Mouse (Mus musculus) MEL (cell line): ENCODE data around the gene Gna11. TPM values are rescaled to one million over a fixed set of nuclear protein-coding genes. Genes with fewer than 3 reads are reported as not detected.

Experiments
- DNase-seq: peaks from one replicate; pipeline ENCODE4 v3.0.0; 2011; ENCODE audit warnings: low read depth, low spot score
- H3K27ac ChIP-seq: 2 replicates; pipeline ENCODE4 v1.5.1; 2012; ENCODE audit warnings: low read depth, mild to moderate bottlenecking, control low read depth, low read length, moderate library complexity; ENCODE audit not compliant: control insufficient read depth
- H3K27me3 ChIP-seq, 2 experiments: fragments of 150-350 bp in 1 of 2; sonication (generic) in 1 of 2; 2 replicates each; pipeline ENCODE4 v1.6.1; 2012; ENCODE audit warnings: low read length in 2 of 2, mild to moderate bottlenecking in 2 of 2, improper control_type of control experiment in 1 of 2, moderate library complexity in 1 of 2; ENCODE audit not compliant: insufficient read depth in 2 of 2, control insufficient read depth in 1 of 2
- H3K36me3 ChIP-seq, 2 experiments: 2 replicates each; pipeline ENCODE4 v1.6.1; 2012 to 2014; ENCODE audit warnings: low read length in 2 of 2, improper control_type of control experiment in 1 of 2, inconsistent platforms in 1 of 2, mild to moderate bottlenecking in 1 of 2; ENCODE audit not compliant: insufficient read depth in 2 of 2, control insufficient read depth in 1 of 2
- H3K4me1 ChIP-seq, 2 experiments: fragments of 150-350 bp in 1 of 2; sonication (generic) in 1 of 2; 2 replicates each; pipeline ENCODE4 v1.6.1; 2012; ENCODE audit warnings: low read length in 2 of 2, improper control_type of control experiment in 1 of 2, mild to moderate bottlenecking in 1 of 2; ENCODE audit not compliant: insufficient read depth in 2 of 2, control insufficient read depth in 1 of 2
- H3K4me3 ChIP-seq, 2 experiments: fragments of 150-350 bp in 1 of 2; sonication (generic) in 1 of 2; 2 replicates each; pipeline ENCODE4 v1.5.1; 2012; ENCODE audit warnings: low read depth in 2 of 2, low read length in 2 of 2, mild to moderate bottlenecking in 2 of 2, moderate library complexity in 2 of 2, control low read depth in 1 of 2, improper control_type of control experiment in 1 of 2; ENCODE audit not compliant: control insufficient read depth in 1 of 2, insufficient read depth in 1 of 2
- H3K79me2 ChIP-seq: 2 replicates; pipeline ENCODE4 v1.6.1; 2012; ENCODE audit warnings: mild to moderate bottlenecking, low read length, moderate library complexity; ENCODE audit not compliant: control insufficient read depth, poor library complexity, insufficient read depth
- H3K9ac ChIP-seq: 2 replicates; pipeline ENCODE4 v1.6.1; 2012; ENCODE audit warnings: low read depth, mild to moderate bottlenecking, control low read depth, low read length, moderate library complexity; ENCODE audit not compliant: control insufficient read depth, poor library complexity, severe bottlenecking
- H3K9me3 ChIP-seq: fragments of 150-350 bp; sonication (generic); replicated peaks from 2 replicates; pipeline ENCODE4 v1.6.1; 2012; ENCODE audit warnings: mild to moderate bottlenecking, low read length, improper control_type of control experiment, moderate library complexity; ENCODE audit not compliant: insufficient read depth
- BHLHE40 ChIP-seq: IDR thresholded peaks from 2 replicates; pipeline ENCODE4 v1.6.1; 2012; ENCODE audit warnings: low read depth, mild to moderate bottlenecking, inconsistent platforms, low read length, improper control_type of control experiment, borderline replicate concordance
- CHD1 ChIP-seq: IDR thresholded peaks from 2 replicates; pipeline ENCODE4 v1.6.1; 2012; ENCODE audit warnings: low read depth, mild to moderate bottlenecking, inconsistent platforms, low read length, improper control_type of control experiment
- CHD2 ChIP-seq: IDR thresholded peaks from 2 replicates; pipeline ENCODE4 v1.6.1; 2011; ENCODE audit warnings: low read length, improper control_type of control experiment
- CTCF ChIP-seq, 3 experiments: IDR thresholded peaks in 2 of 3; conservative IDR thresholded peaks in 1 of 3; 2 replicates each; pipeline ENCODE4 v1.5.1; 2011 to 2012; ENCODE audit warnings: low read length in 3 of 3, low read depth in 2 of 3, mild to moderate bottlenecking in 2 of 3, improper control_type of control experiment in 1 of 3, inconsistent platforms in 1 of 3, mixed read lengths in 1 of 3, moderate library complexity in 1 of 3; ENCODE audit not compliant: control insufficient read depth in 1 of 3, insufficient read depth in 1 of 3, poor library complexity in 1 of 3, severe bottlenecking in 1 of 3
- EP300 ChIP-seq, 2 experiments: IDR thresholded peaks; 2 replicates each; pipeline ENCODE4 v1.6.1; 2011; ENCODE audit warnings: improper control_type of control experiment in 2 of 2, low read length in 2 of 2, low read depth in 1 of 2, mild to moderate bottlenecking in 1 of 2
- HCFC1 ChIP-seq: IDR thresholded peaks from 2 replicates; pipeline ENCODE4 v1.6.1; 2012; ENCODE audit warnings: low read depth, mild to moderate bottlenecking, inconsistent platforms, low read length, improper control_type of control experiment, moderate library complexity
- JUND ChIP-seq: IDR thresholded peaks from 2 replicates; pipeline ENCODE4 v1.6.1; 2011; ENCODE audit warnings: low read depth, mild to moderate bottlenecking, improper control_type of control experiment, low read length
- KAT2A ChIP-seq: conservative IDR thresholded peaks from 2 replicates; pipeline ENCODE4 v1.6.1; 2012; ENCODE audit warnings: low read depth, low read length, improper control_type of control experiment, inconsistent platforms
- MAX ChIP-seq: IDR thresholded peaks from 2 replicates; pipeline ENCODE4 v1.6.1; 2011; ENCODE audit warnings: low read length, improper control_type of control experiment
- MAZ ChIP-seq: IDR thresholded peaks from 2 replicates; pipeline ENCODE4 v1.6.1; 2012; ENCODE audit warnings: low read depth, mild to moderate bottlenecking, inconsistent platforms, low read length, improper control_type of control experiment
- MEF2A ChIP-seq: IDR thresholded peaks from 2 replicates; pipeline ENCODE4 v1.6.1; 2014; ENCODE audit warnings: low read depth, mild to moderate bottlenecking, inconsistent platforms, low read length, improper control_type of control experiment; ENCODE audit not compliant: poor library complexity, insufficient replicate concordance, severe bottlenecking; ENCODE audit errors: extremely low read depth
- MXI1 ChIP-seq: IDR thresholded peaks from 2 replicates; pipeline ENCODE4 v1.6.1; 2011; ENCODE audit warnings: mild to moderate bottlenecking, low read depth, low read length, improper control_type of control experiment
- MYB ChIP-seq: IDR thresholded peaks from 2 replicates; pipeline ENCODE4 v1.6.1; 2011; ENCODE audit warnings: mild to moderate bottlenecking, low read depth, low read length, improper control_type of control experiment
- MYC ChIP-seq: IDR thresholded peaks from 2 replicates; pipeline ENCODE4 v1.6.1; 2011; ENCODE audit warnings: low read depth, mild to moderate bottlenecking, low read length, improper control_type of control experiment, moderate library complexity
- NELFE ChIP-seq: IDR thresholded peaks from 2 replicates; pipeline ENCODE4 v1.6.1; 2011; ENCODE audit warnings: low read depth, low read length, improper control_type of control experiment
- NRF1 ChIP-seq: IDR thresholded peaks from 2 replicates; pipeline ENCODE4 v1.6.1; 2014; ENCODE audit warnings: low read depth, mild to moderate bottlenecking, inconsistent platforms, low read length, improper control_type of control experiment, moderate library complexity; ENCODE audit not compliant: poor library complexity, insufficient read depth, severe bottlenecking
- POLR2A ChIP-seq, 2 experiments: IDR thresholded peaks; 2 replicates each; pipeline ENCODE4 v1.6.1; 2011 to 2012; ENCODE audit warnings: low read length in 2 of 2, mild to moderate bottlenecking in 2 of 2, control low read depth in 1 of 2, improper control_type of control experiment in 1 of 2, low read depth in 1 of 2, moderate library complexity in 1 of 2; ENCODE audit not compliant: control insufficient read depth in 1 of 2, insufficient read depth in 1 of 2, poor library complexity in 1 of 2
- POLR2AphosphoS5 ChIP-seq: IDR thresholded peaks from 2 replicates; pipeline ENCODE4 v1.6.1; 2012; ENCODE audit warnings: low read depth, borderline replicate concordance, mild to moderate bottlenecking, inconsistent platforms, low read length, moderate library complexity, mixed read lengths
- RAD21 ChIP-seq: IDR thresholded peaks from 2 replicates; pipeline ENCODE4 v1.6.1; 2011; ENCODE audit warnings: mild to moderate bottlenecking, low read depth, low read length, improper control_type of control experiment
- RCOR1 ChIP-seq: IDR thresholded peaks from 2 replicates; pipeline ENCODE4 v1.6.1; 2012; ENCODE audit warnings: low read depth, mild to moderate bottlenecking, inconsistent platforms, low read length, improper control_type of control experiment
- SIN3A ChIP-seq: IDR thresholded peaks from 2 replicates; pipeline ENCODE4 v1.6.1; 2012; ENCODE audit warnings: low read length, improper control_type of control experiment, inconsistent platforms
- TBP ChIP-seq: IDR thresholded peaks from 2 replicates; pipeline ENCODE4 v1.8.0; 2011; ENCODE audit warnings: low read depth, low read length, improper control_type of control experiment
- UBTF ChIP-seq: IDR thresholded peaks from 2 replicates; pipeline ENCODE4 v1.6.1; 2012; ENCODE audit warnings: low read depth, mild to moderate bottlenecking, inconsistent platforms, low read length, improper control_type of control experiment, moderate library complexity, borderline replicate concordance; ENCODE audit not compliant: insufficient read depth
- USF1 ChIP-seq: IDR thresholded peaks from 2 replicates; pipeline ENCODE4 v1.6.1; 2014; ENCODE audit warnings: low read depth, mild to moderate bottlenecking, inconsistent platforms, low read length, improper control_type of control experiment, moderate library complexity
- polyA plus RNA-seq, 2 experiments: library from polyadenylated mRNA; stranded (reverse) in 1 of 2; unstranded in 1 of 2; fragments of >175 nt in 1 of 2; fragments of >200 nt in 1 of 2; gene quantifications; 2 replicates each; pipeline versions ENCODE4 v1.2.1 to v1.2.4; 2012; ENCODE audit warnings: low replicate concordance in 2 of 2, low read depth in 1 of 2; ENCODE audit not compliant: insufficient read length in 2 of 2, insufficient read depth in 1 of 2, missing spikeins in 1 of 2
- total RNA-seq: library from RNA; depleted of rRNA; stranded (reverse); fragments of 300-350 nt; gene quantifications from 2 replicates; pipeline ENCODE4 v1.2.3, GENCODE M21; 2012

Gene Gna11
- total and polyA plus RNA-seq, 3 experiments, result 14.1 to 18.4 TPM; not detected in 1

GRCm38 (mm10) chr10:81572133-81572671, 27.2 kb upstream of the Gna11 start:
- H3K4me1 ChIP-seq, result peaks cover 3 to 30% of the 10 kb centered on the region in 2 experiments; a peak in 3 of 4 replicates
- H3K27me3 ChIP-seq, result no peaks in the 10 kb centered on the region
- peaks cover 0 to 12% of the 10 kb centered on the region in 2 experiments; a peak in 2 of 4 replicates for H3K36me3 ChIP-seq
- DNase-seq, result peak; percentile 42
- no peaks in the 10 kb centered on the region for H3K9me3 ChIP-seq
- no peak for TF ChIP-seq BHLHE40
- TF ChIP-seq JUND, result no peak
- TF ChIP-seq MAX, result no peak
- TF ChIP-seq CTCF (IDR thresholded peaks at IDR 0.05 in 2 of 3, conservative IDR thresholded peaks at IDR 0.05 in 1 of 3; ENCODE audit: control insufficient read depth in 1 of 3, insufficient read depth in 1 of 3, low read depth in 2 of 3, low read length in 3 of 3, poor library complexity in 1 of 3, severe bottlenecking in 1 of 3), result no peak
- TF ChIP-seq TBP, result no peak
- no peak for TF ChIP-seq UBTF
- no peak for TF ChIP-seq SIN3A
- TF ChIP-seq NRF1, result no peak
- TF ChIP-seq MYB, result no peak
- no peak overlapping the region for H3K27ac ChIP-seq
- peak overlapping the region; percentile 64 for H3K9ac ChIP-seq
- peak overlapping the region; percentile 60 to 66 for H3K4me3 ChIP-seq
- no peaks in the 10 kb centered on the region; the same call in 1 of the 2 replicates for H3K79me2 ChIP-seq

GRCm38 (mm10) chr10:81571501-81571876, 26.5 kb upstream of the Gna11 start:
- Histone ChIP-seq H3K79me2 (no peaks in the 10 kb centered on the region; the same call in 1 of the 2 replicates), H3K36me3 (peaks cover 0 to 12% of the 10 kb centered on the region in 2 experiments; a peak in 2 of 4 replicates), H3K9ac (peak overlapping the region; percentile 68), H3K27me3 (no peaks in the 10 kb centered on the region), H3K4me3 (peak overlapping the region; percentile 69 to 79), H3K4me1 (peaks cover 3 to 30% of the 10 kb centered on the region in 2 experiments; a peak in 3 of 4 replicates), H3K9me3 (no peaks in the 10 kb centered on the region), H3K27ac (peak overlapping the region; percentile 57)
- TF ChIP-seq RCOR1 (no peak), CHD2 (peak; percentile 68), RAD21 (no peak), NELFE (no peak), UBTF (no peak), EP300 (IDR thresholded peaks at IDR 0.05; ENCODE audit: low read depth in 1 of 2, low read length in 2 of 2) (peak in 1 of 2 experiments; percentile 38; a peak in 1 of 4 replicates), MAX (0 out of 2 replicates have a peak, but pooled peaks have one; percentile 54), KAT2A (peak; percentile 53; the same call in 1 of the 2 replicates), MAZ (0 out of 2 replicates have a peak, but pooled peaks have one; percentile 56), POLR2A (IDR thresholded peaks at IDR 0.05; ENCODE audit: control insufficient read depth in 1 of 2, insufficient read depth in 1 of 2, low read depth in 1 of 2, low read length in 2 of 2, poor library complexity in 1 of 2) (peak in 1 of 2 experiments; percentile 30; a peak in 2 of 4 replicates), MYC (no peak; the same call in 1 of the 2 replicates), BHLHE40 (peak; percentile 97), MXI1 (peak; percentile 64), SIN3A (peak; percentile 72), HCFC1 (peak; percentile 74; the same call in 1 of the 2 replicates), POLR2AphosphoS5 (no peak), MEF2A (no peak), CHD1 (no peak), CTCF (IDR thresholded peaks at IDR 0.05 in 2 of 3, conservative IDR thresholded peaks at IDR 0.05 in 1 of 3; ENCODE audit: control insufficient read depth in 1 of 3, insufficient read depth in 1 of 3, low read depth in 2 of 3, low read length in 3 of 3, poor library complexity in 1 of 3, severe bottlenecking in 1 of 3) (peak in 1 of 3 experiments; percentile 29; a peak in 2 of 6 replicates), USF1 (peak; percentile 61)
- DNase-seq, result peak; percentile 99
